Mouse (Mus musculus): ENCODE data around the gene Rab8b. TPM values are rescaled to one million over a fixed set of nuclear protein-coding genes. Genes with fewer than 3 reads are reported as not detected.

Gene Rab8b
- total RNA-seq, 1 experiment from 2014 or later, result 87.3 TPM

Other genes starting within 250 kb of the Rab8b start
- gene Car12, start 206.0 kb downstream of the Rab8b start, total RNA-seq (2017), result 3.4 and 3.7 TPM in 2 replicates
- gene Aph1b, start 124.2 kb downstream of the Rab8b start, total RNA-seq (2017), result 0.39 and 0.78 TPM in 2 replicates
- gene Gm10647, start 122.6 kb downstream of the Rab8b start, total RNA-seq (2017), result 0.14 TPM in 1 of 2 replicates, not detected in the other
- gene Aph1c, start 85.0 kb downstream of the Rab8b start, total RNA-seq (2017), result 0.87 and 1.3 TPM in 2 replicates
- 162 and 229 TPM in 2 replicates for gene Rps27l, start 26.4 kb upstream of the Rab8b start, total RNA-seq (2017)
- gene Lactb, start 55.8 kb upstream of the Rab8b start, total RNA-seq (2017), result 21.4 and 30.6 TPM in 2 replicates
- gene Tpm1, start 129.7 kb upstream of the Rab8b start, total RNA-seq (2017), result 101 and 111 TPM in 2 replicates

Measured in common myeloid progenitor, adult 5-6 weeks (primary cell).